Mouse (Mus musculus) midbrain, embryonic 15.5 days (tissue): Measurements from ENCODE around the gene Col15a1. TPM values are rescaled to one million over a fixed set of nuclear protein-coding genes. Genes with fewer than 3 reads are reported as not detected.

Source experiments
- ATAC-seq: fragments of 200-750 bp; cut with Nextera tagmentation; replicated peaks from 2 replicates; pipeline ENCODE4 v1.8.0; 2017; ENCODE audit warnings: moderate TSS enrichment
- H3K27ac ChIP-seq: fragments of 300-500 bp; sonication (generic); 2 replicates; pipeline ENCODE4 v1.5.1; 2015; ENCODE audit warnings: mild to moderate bottlenecking, inconsistent platforms
- H3K27me3 ChIP-seq: fragments of 300-500 bp; sonication (generic); replicated peaks from 2 replicates; pipeline ENCODE4 v1.6.1; 2015; ENCODE audit warnings: inconsistent platforms
- H3K36me3 ChIP-seq: fragments of 300-500 bp; sonication (generic); replicated peaks from 2 replicates; pipeline ENCODE4 v1.6.1; 2015; ENCODE audit warnings: inconsistent platforms
- H3K4me1 ChIP-seq: fragments of 300-500 bp; sonication (generic); 2 replicates; pipeline ENCODE4 v1.6.1; 2015; ENCODE audit warnings: inconsistent platforms
- H3K4me2 ChIP-seq: fragments of 300-500 bp; sonication (generic); 2 replicates; pipeline ENCODE4 v1.6.1; 2015; ENCODE audit warnings: inconsistent platforms, mild to moderate bottlenecking, moderate library complexity
- H3K4me3 ChIP-seq: fragments of 300-500 bp; sonication (generic); 2 replicates; pipeline ENCODE4 v1.5.1; 2015; ENCODE audit warnings: mild to moderate bottlenecking, inconsistent platforms
- H3K9ac ChIP-seq: fragments of 300-500 bp; sonication (generic); 2 replicates; pipeline ENCODE4 v1.6.1; 2015; ENCODE audit warnings: mild to moderate bottlenecking, inconsistent platforms
- H3K9me3 ChIP-seq: fragments of 300-500 bp; sonication (generic); 2 replicates; pipeline ENCODE4 v1.6.1; 2016; ENCODE audit warnings: inconsistent platforms
- WGBS: fragments of 180-500 bp; shearing (Covaris S2); methylation state at CpG from one replicate; pipeline ENCODE4 v1.1.7; 2015; ENCODE audit warnings: mixed read lengths; 5-methylcytosine and 5-hydroxymethylcytosine counted together
- polyA plus RNA-seq: library from polyadenylated mRNA; unstranded; fragments of >200 nt; fragmentation: Nextera tagmentation; extraction: Ambion mirVana; gene quantifications from 2 replicates; pipeline ENCODE4 v1.2.1, GENCODE M21; 2015

Gene Col15a1
- polyA plus RNA-seq, 1 experiment from 2014 or later: 4.5 TPM

DNA sequence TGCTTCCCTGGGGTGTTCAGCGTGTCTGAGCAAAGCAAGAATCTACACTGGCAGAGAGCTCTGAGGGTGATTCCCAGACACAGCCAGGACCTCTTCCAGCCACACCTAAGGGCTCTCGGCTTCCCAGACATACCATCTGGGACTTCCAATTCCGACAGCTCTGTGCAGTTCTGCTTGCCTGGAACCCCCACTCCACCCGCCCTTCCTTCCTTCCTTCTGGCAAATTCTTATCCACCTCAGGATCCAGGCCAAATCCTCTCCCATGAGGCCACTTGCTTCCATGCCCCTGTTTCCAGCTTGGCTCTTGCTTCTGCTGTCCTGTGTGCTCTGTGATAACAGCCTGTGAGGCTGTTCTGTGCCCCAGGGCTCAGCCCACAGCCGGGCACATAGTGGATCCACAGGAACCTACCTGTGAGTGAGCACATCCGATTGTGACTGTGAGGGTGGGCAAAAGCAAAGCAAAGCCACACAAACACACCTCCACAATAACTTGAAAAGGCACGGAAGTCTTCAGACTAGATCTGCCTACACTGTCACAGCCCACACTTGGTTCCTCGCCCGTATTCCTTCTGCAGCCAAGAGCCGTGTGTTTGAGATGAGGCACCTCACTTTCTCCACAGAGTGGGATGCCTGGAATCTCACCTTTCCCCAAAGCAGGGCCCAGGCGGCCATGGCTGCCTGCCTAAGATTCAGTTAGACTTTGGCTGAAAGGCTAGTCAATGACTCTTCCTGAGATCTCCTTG lies 43.9 kb downstream of the Col15a1 start:
- Histone ChIP-seq H3K4me1 (no peaks in the 10 kb centered on the region), H3K27ac (no peak overlapping the region), H3K9me3 (no peaks in the 10 kb centered on the region), H3K27me3 (no peaks in the 10 kb centered on the region), H3K9ac (no peak overlapping the region), H3K4me2 (no peak overlapping the region), H3K36me3 (no peaks in the 10 kb centered on the region), H3K4me3 (no peak overlapping the region)
- ATAC-seq: no peak
- 85% methylated on average over 11 of the region's 11 CpGs for WGBS

DNA sequence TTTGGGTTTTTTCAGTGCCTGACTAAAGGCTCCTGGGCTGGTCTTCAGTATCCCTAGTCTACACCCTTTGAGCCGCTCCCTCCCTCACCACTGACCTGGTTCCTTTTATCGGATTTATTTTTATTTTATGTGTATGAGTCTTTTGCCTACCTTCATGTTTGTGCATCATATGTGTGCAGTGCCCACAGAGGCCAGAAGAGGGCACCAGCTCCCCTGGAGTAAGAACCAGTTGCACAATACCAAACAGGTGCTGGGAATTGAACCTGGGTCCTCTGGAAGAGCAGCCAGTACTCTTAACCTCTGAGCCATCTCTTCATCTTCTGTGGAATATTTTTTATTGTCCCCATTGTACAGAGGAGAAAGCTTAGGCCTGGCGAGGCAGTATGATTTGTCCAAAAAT lies 44.7 kb downstream of the Col15a1 start:
- H3K4me2 ChIP-seq: no peak overlapping the region
- no peak overlapping the region for H3K9ac ChIP-seq
- no peak for ATAC-seq
- H3K27ac ChIP-seq: no peak overlapping the region
- H3K9me3 ChIP-seq: no peaks in the 10 kb centered on the region
- WGBS: 95% methylated on average over 3 of the region's 3 CpGs
- H3K36me3 ChIP-seq: no peaks in the 10 kb centered on the region
- no peaks in the 10 kb centered on the region for H3K4me1 ChIP-seq
- H3K27me3 ChIP-seq: no peaks in the 10 kb centered on the region
- no peak overlapping the region for H3K4me3 ChIP-seq

DNA sequence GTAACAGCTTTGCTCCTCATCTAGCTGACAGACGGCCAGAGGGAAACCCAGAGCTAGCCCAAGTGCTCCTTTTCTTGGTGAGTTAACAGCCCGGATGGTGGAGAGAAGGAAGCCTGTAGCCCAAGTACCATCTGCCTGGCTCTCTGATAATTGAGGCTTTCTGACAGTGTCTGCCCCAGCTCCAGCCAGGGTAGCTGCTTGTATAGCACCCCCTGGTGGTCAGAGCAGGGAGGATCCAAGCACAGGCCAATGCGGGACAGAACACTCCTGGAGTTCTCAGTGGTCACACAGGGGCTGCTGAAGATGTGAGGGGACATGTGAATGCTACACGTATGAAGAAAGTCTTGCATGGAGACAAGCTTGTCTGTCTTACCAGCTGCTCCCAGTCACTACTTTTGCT lies 47.7 kb downstream of the Col15a1 start:
- Histone ChIP-seq H3K27me3 (no peaks in the 10 kb centered on the region), H3K27ac (no peak overlapping the region), H3K9ac (no peak overlapping the region), H3K9me3 (no peaks in the 10 kb centered on the region), H3K4me1 (no peaks in the 10 kb centered on the region), H3K36me3 (no peaks in the 10 kb centered on the region), H3K4me3 (no peak overlapping the region), H3K4me2 (no peak overlapping the region)
- ATAC-seq: no peak
- 47% methylated on average over 4 of the region's 4 CpGs for WGBS

DNA sequence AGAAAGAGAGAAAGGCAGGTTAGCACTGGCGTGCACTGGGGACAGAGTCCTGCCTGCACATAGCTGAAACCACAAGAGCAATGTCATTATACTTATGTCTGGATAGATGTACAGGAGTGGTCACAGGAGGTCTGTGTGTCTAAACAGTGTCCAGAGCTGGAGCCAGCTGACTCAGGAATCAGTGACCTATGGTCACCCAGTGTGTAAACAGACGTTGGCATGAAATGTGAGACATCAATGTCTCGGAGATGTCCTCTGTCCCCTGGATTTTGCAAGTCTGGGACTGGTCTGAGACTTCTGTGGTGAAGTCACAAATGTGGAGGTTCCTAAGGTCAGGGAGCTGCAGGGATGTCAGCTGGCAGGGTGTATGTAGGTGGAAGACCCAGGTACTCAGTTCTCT lies 50.2 kb downstream of the Col15a1 start:
- no peaks in the 10 kb centered on the region for H3K9me3 ChIP-seq
- H3K27me3 ChIP-seq: no peaks in the 10 kb centered on the region
- no peaks in the 10 kb centered on the region for H3K36me3 ChIP-seq
- no peak for ATAC-seq
- no peak overlapping the region for H3K9ac ChIP-seq
- H3K27ac ChIP-seq: no peak overlapping the region
- H3K4me3 ChIP-seq: no peak overlapping the region
- WGBS: 86% methylated on average over 3 of the region's 3 CpGs
- H3K4me1 ChIP-seq: no peaks in the 10 kb centered on the region
- H3K4me2 ChIP-seq: no peak overlapping the region

DNA sequence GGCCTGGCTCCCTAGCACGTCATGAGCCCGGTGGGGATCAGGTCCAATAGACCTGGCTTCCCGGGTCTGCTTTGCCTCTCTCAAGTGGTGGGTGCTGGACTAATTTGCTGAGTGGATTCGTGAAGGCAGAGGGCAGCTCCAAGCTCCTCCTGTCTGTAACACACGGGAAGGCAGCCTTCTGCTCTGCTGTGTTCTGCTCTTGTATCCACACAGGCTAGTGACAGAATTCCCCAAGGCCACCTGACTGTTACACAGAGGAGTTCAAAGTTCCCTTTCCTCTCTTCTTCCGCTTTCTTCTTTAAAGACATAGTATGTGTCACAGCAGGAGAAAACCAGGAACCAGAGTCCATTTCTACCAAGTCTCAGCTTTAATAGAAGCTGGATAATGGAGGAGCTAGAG lies 53.1 kb downstream of the Col15a1 start:
- H3K4me1 ChIP-seq: no peaks in the 10 kb centered on the region
- no peaks in the 10 kb centered on the region for H3K9me3 ChIP-seq
- no peak overlapping the region for H3K4me3 ChIP-seq
- no peak overlapping the region for H3K4me2 ChIP-seq
- no peak overlapping the region for H3K27ac ChIP-seq
- ATAC-seq: no peak
- WGBS: 75% methylated on average over 6 of the region's 6 CpGs
- no peak overlapping the region for H3K9ac ChIP-seq
- no peaks in the 10 kb centered on the region for H3K27me3 ChIP-seq
- H3K36me3 ChIP-seq: no peaks in the 10 kb centered on the region

DNA sequence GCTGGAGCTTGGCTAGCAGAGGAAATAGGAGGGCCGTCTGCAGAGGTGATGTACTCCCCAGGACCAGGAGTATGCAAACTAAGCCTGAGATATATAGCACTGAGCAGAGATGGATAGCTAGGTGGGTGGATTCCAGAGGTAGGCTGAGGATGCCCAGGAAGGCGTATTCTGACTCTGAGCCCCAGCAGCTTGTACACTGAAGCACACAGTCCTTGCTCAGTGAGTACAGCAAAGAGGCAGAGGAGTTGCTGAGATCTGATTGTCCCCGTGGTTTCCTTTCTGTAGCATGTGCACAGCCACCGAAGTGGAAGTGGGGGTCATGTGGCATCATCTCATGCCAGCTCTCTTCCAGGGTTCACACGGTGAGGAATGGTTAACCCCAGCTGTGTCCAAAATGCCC lies 54.0 kb downstream of the Col15a1 start:
- no peaks in the 10 kb centered on the region for H3K36me3 ChIP-seq
- no peak for ATAC-seq
- H3K27ac ChIP-seq: no peak overlapping the region
- no peak overlapping the region for H3K4me2 ChIP-seq
- H3K9me3 ChIP-seq: no peaks in the 10 kb centered on the region
- H3K4me1 ChIP-seq: no peaks in the 10 kb centered on the region
- no peak overlapping the region for H3K9ac ChIP-seq
- no peaks in the 10 kb centered on the region for H3K27me3 ChIP-seq
- no peak overlapping the region for H3K4me3 ChIP-seq
- 82% methylated on average over 5 of the region's 5 CpGs for WGBS

DNA sequence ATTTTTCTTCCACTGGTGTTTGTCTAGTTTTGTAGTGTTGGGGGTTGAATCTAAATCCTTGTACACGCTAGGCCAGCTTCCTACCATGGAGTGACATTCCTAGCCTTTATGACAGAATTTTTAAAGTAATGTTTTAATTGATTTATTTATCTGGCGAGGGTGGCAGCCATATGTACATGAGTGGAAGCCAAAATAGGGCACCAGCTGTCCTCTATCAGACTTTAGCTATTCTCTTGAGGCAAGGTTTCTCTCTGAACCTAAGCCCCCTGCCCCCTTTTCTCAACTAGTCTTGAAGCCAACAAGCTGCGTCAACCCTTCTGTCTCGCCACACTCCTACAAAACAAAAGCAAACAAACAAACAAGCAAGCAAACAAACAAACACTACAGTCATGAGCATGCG lies 57.6 kb downstream of the Col15a1 start:
- no peaks in the 10 kb centered on the region for H3K9me3 ChIP-seq
- H3K4me3 ChIP-seq: no peak overlapping the region
- WGBS: 88% methylated on average over 5 of the region's 5 CpGs
- no peak for ATAC-seq
- H3K36me3 ChIP-seq: no peaks in the 10 kb centered on the region
- H3K27ac ChIP-seq: no peak overlapping the region
- H3K9ac ChIP-seq: no peak overlapping the region
- H3K4me2 ChIP-seq: no peak overlapping the region
- no peaks in the 10 kb centered on the region for H3K27me3 ChIP-seq
- H3K4me1 ChIP-seq: no peaks in the 10 kb centered on the region

DNA sequence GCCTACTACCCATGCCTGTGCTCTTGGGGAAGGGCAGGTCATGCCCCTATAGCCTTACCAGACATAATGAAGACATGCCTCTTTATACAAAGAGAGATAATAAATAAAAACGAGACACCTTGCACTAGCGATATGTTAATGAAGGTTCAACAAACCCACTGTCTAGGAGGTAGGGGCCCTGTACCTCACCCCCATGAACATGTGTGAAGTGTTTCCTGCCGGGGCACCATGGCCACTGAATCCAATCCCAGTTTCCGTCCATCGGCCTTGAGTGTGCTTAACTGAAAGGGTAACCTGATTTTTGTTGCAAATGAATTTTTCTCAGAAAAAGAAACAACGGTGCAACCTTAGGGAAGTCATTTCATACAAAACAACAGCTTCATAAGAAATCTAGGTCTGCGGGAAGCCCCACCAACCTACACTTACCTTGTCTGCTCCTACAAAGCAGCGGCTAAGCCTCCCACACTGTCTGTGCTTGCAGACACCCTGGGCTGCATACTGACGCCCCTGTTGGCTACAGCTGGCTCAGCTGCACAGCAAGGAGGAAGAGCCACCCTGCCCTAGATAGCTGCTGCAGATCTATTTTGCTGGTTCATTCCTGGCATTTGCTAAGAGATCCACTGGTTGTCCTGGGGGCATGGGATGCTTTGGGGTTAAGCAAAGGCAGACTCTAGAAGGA lies 64.6 kb downstream of the Col15a1 start:
- no peak overlapping the region for H3K4me2 ChIP-seq
- no peak overlapping the region for H3K27ac ChIP-seq
- no peaks in the 10 kb centered on the region for H3K4me1 ChIP-seq
- WGBS: 83% methylated on average over 9 of the region's 9 CpGs
- H3K9ac ChIP-seq: no peak overlapping the region
- no peaks in the 10 kb centered on the region for H3K36me3 ChIP-seq
- no peaks in the 10 kb centered on the region for H3K27me3 ChIP-seq
- ATAC-seq: no peak
- H3K9me3 ChIP-seq: no peaks in the 10 kb centered on the region
- H3K4me3 ChIP-seq: no peak overlapping the region

DNA sequence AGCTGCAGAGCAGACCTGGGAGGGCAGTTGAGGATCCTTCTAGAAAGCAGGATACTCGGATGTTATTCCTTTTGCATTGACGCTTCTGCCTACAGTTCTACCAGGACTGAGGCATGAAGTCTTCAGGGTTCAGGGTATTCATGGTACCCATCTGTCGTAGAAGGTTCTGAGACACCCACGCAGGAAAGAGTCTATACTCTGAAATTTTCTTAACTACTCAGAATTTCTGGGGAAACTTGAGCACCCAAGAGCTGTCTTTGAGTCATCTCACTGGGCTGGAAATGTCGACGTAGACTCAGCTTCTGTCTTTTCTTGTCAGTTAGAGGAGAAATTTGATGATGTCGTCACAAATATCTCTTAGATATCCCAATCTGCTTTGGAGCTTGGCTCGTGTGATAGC lies 65.8 kb downstream of the Col15a1 start:
- 92% methylated on average over 8 of the region's 8 CpGs for WGBS
- Histone ChIP-seq H3K4me1 (no peaks in the 10 kb centered on the region), H3K27ac (no peak overlapping the region), H3K9ac (no peak overlapping the region), H3K36me3 (no peaks in the 10 kb centered on the region), H3K4me2 (no peak overlapping the region), H3K4me3 (no peak overlapping the region), H3K27me3 (no peaks in the 10 kb centered on the region), H3K9me3 (no peaks in the 10 kb centered on the region)
- ATAC-seq: no peak

DNA sequence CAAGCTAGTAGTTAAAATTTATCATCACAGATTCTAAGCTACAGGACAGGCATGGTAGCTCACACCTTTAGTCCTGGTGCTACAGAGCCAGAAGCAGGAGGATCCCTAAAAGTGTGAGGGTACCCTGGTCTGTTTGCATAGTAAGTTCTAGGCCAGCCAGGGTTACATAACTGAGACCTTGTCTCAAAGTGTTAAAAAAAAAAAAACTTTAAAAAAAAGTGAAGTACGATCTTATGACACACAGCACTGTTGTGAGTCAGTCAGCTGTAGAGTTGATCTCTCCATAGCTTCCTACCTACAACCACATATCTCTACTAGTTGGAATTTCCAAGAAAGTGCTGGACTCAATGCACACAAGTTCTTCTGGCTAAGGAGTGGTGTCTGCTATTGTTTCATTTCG lies 67.0 kb downstream of the Col15a1 start:
- 85% methylated on average over 2 of the region's 2 CpGs for WGBS
- Histone ChIP-seq H3K9me3 (no peaks in the 10 kb centered on the region), H3K4me2 (no peak overlapping the region), H3K4me3 (no peak overlapping the region), H3K4me1 (no peaks in the 10 kb centered on the region), H3K27ac (no peak overlapping the region), H3K9ac (no peak overlapping the region), H3K36me3 (no peaks in the 10 kb centered on the region), H3K27me3 (no peaks in the 10 kb centered on the region)
- no peak for ATAC-seq

DNA sequence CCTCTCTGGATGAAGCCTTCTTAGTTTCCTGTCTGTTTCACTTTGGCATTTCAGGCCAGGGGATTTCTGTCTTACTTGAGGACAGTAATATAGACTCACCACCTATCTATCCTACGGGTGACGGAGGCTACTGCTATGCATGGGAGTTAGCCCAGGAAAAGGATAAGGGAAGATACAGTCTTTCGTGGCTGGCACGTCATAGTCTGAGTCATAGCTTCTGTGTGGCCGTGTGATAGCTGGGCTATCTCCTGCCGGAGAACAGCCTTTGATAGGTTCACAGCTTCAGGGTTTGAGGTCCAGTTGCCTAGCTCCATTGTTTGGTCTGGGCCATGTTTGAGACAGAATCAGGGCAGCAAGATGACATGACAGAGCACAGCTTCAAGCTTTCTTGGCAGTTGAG lies 70.4 kb downstream of the Col15a1 start:
- Histone ChIP-seq H3K4me3 (no peak overlapping the region), H3K27me3 (no peaks in the 10 kb centered on the region), H3K4me2 (no peak overlapping the region), H3K36me3 (no peaks in the 10 kb centered on the region), H3K4me1 (no peaks in the 10 kb centered on the region), H3K9me3 (no peaks in the 10 kb centered on the region), H3K27ac (no peak overlapping the region), H3K9ac (no peak overlapping the region)
- WGBS: 97% methylated on average over 6 of the region's 6 CpGs
- ATAC-seq: no peak

DNA sequence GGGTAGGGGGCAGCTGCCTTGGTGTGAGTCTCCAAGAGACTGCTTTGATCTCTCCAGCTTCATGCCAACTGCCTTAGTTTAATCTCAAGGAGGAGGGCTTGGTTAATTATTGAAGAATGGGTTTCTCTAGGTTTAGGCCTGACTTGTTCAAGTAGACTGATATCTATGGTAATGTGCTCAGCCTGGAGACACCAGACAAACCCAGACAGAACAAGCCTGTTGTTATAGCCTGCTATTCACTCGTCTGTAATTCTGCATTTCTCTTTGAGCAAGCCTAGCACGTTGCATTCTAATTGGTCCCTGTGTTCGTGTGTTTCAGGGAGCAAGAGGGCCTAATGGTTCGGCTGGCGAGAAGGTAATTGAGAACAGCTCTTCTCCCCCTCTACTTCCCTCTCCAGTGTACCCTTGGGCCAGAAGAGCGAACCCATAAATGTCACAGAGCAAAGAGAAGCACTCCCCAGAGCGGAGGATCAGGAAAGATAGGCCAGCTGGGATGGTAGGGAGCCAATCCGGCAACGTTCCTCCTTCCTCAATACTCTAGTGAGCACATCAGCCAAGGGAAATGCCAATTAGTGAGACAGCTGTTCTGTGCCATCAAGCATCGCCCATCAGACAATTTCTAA lies 71.2 kb downstream of the Col15a1 start:
- H3K4me3 ChIP-seq: no peak overlapping the region
- H3K4me1 ChIP-seq: no peaks in the 10 kb centered on the region
- ATAC-seq: peak; percentile 75; the same call in 1 of the 2 replicates
- H3K9me3 ChIP-seq: no peaks in the 10 kb centered on the region
- no peak overlapping the region for H3K4me2 ChIP-seq
- no peaks in the 10 kb centered on the region for H3K27me3 ChIP-seq
- whole genome bisulfite sequencing: 58% methylated on average over 10 of the region's 10 CpGs
- no peaks in the 10 kb centered on the region for H3K36me3 ChIP-seq
- H3K9ac ChIP-seq: no peak overlapping the region
- H3K27ac ChIP-seq: no peak overlapping the region

DNA sequence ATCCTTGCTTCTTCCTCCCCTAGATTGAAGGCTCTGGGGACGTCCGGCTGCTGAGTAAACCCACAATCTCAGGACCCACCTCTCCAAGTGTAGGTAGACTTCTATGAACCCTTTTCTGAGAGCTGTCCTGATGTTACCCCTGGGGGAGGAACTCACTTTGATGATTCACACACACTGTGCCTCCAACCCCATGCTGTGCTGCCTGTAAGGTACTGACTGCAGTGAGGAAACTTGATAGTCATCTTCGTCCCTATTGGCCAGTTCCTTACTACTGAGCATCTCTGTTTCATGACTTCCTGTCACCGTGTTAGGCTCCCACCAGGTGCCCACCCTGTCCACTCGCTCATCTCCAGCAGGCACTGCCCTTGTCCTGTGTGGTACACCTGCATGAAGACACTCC lies 72.2 kb downstream of the Col15a1 start:
- 90% methylated on average over 5 of the region's 5 CpGs for WGBS
- ATAC-seq: no peak
- Histone ChIP-seq H3K4me3 (no peak overlapping the region), H3K4me2 (no peak overlapping the region), H3K27me3 (no peaks in the 10 kb centered on the region), H3K36me3 (no peaks in the 10 kb centered on the region), H3K4me1 (no peaks in the 10 kb centered on the region), H3K9ac (no peak overlapping the region), H3K27ac (no peak overlapping the region), H3K9me3 (no peaks in the 10 kb centered on the region)
